Mouse (Mus musculus) ZHBTc4 (cell line): ENCODE measurements around the gene Cemip2.

Experiments used
- DNase-seq: peaks from one replicate; pipeline ENCODE4 v3.0.0-alpha.2; 2011; ENCODE audit warnings: low read depth, low spot score

The Cemip2 gene

DNA sequence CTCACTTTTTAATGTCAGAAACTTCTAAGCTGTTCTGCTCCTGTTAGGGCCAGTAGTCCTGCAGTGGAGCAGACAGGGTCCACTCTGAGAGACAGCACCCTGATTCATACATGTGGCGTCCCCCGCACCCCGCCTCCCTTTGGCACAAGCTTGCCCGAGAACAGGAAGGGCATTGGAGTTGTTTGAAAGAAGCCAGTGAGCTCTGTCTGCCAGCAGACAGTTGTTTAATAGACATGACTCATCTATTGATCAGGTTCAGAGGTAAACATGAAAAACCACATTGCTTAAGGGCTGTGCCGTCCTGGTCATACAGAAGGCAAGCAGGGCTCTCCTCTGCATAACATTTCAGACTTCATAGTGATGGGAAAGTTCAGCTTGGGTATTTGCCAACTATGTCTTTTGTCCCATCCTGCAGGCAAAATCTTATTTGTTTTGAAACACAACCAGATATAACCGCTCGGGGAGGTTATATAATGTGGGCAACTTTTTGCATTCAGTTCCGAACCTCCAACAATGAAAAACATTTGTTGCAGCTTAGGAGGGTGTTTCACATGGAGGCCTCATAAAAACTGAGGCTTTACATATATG, 36.4 kb downstream of the Cemip2 start:
- DNase-seq, result no peak

DNA sequence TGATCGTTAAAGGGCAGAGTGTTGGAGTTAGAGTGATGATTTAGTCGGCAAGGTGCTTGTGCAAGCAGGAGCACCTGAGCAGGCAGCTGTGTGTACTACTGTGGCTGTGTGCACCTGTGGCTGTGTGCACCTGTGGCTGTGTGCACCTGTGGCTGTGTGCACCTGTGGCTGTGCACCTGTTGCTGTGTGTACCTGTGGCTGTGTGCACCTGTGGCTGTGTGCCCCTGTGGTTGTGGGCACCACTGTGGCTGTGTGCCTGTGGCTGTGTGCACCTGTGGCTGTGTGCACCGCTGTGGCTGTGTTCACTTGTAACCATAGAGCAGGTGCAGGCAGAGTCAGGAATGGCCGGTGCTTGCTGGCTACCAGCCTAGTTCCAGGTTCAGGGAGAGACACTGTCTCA, 38.1 kb downstream of the Cemip2 start:
- no peak for DNase-seq

DNA sequence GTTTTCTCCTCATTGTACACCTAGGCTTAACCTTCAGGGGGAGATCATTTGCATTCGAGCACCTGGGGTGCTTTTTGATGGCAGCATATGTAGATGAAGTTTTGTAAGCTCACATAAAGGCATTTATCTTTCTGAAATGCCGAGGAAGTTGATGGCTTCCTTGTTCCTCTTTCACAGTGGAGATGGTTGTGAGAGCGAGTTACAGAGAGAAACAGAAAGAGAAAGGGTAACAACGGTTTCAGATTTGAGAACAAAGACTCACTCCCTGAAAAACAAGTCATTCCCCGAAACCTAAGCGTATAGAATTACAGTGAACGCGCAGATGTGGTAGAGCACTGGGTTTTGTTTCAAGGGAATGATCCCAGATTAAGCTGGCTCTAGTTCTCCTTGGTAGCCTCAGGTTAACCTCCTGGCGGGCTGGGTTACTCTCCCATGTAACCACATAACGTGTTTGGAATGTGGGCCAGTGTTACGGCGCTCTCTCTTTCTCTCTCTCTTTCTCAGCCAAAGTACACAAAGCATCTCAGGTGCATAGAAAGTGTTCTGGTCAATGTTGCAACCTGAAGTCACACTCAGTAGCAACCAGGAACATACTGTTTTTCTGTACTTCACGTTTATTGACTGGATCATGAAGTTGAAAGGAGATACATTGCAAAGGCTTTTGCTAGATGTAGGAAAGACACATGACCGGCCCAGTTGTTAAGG, 40.0 kb downstream of the Cemip2 start:
- peak; percentile 88 for DNase-seq

DNA sequence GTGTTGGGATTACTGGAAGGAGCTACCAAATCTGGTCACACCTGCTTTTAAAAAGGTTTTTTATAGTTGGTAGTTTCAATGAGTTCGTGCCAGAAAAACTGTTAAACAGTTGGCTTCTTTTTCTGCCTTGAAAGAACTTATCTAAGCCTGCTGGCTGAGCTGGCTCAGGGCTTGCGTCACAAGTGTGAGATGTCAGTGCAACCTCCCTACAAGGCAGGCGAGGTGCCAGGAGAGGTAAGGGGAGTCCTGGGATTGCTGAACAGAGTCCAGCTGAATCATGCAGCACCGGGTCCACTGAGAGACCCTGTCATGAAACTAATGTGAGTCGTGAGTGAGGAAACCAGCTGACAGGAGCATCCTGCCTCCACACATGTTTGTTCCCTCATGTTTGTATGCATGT, 41.4 kb downstream of the Cemip2 start:
- DNase-seq, result no peak

DNA sequence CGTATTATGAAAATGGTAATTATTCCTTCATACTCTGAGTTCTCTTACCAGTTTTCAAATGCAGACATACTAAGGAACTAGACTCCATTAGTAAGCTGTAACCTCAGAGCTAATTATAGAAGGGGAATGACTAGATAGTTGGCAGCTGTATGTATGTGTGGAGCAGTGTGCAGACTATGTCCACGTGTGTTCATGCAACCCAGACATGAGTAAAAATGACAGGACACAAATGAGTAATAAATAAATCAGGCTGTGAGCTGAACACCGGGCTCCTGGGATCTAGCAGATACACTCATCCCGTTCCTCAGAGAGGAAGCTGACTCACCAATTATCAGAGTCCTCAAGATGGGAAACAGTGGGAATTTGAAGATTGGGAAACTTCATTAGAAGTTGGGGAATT, 42.0 kb downstream of the Cemip2 start:
- DNase-seq, result no peak

DNA sequence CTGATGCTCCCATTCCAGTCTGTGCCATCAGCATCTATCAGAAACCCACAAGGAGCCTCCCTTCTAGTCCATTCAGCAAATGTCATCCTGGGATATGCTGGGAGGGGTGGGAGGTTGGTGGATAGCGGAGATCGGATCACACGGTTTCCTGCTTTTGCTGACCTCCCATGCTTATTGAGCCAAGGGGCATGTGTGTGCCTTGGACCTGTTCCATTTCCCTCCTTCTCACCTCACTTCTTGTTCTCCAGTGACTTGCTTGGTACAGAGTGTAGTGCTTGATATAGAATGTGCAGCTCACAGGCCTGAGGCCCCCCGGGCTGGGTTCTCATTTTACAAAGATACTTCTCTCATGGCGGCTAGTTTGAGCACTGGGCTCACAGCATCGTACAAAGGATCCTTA, 43.7 kb downstream of the Cemip2 start:
- DNase-seq, result no peak

DNA sequence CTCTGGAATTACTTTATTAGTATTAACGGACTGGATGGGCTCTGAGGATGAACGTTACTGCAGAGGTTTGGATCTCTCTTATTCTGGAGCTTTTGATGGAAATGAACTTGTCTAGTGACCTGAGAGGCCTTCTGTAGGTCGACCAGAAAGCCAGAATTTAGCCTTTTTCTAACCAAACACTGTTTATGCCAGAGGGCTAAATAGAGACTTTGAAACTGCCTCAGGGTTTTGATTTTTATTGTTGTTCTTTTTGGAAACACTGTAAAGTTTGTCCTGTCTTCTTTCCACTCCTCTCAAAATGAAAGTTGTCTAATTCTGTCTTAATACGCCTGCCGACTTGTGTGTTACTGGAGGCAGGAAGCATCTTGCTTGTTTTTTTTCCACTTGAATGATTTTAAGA, 46.0 kb downstream of the Cemip2 start:
- no peak for DNase-seq

DNA sequence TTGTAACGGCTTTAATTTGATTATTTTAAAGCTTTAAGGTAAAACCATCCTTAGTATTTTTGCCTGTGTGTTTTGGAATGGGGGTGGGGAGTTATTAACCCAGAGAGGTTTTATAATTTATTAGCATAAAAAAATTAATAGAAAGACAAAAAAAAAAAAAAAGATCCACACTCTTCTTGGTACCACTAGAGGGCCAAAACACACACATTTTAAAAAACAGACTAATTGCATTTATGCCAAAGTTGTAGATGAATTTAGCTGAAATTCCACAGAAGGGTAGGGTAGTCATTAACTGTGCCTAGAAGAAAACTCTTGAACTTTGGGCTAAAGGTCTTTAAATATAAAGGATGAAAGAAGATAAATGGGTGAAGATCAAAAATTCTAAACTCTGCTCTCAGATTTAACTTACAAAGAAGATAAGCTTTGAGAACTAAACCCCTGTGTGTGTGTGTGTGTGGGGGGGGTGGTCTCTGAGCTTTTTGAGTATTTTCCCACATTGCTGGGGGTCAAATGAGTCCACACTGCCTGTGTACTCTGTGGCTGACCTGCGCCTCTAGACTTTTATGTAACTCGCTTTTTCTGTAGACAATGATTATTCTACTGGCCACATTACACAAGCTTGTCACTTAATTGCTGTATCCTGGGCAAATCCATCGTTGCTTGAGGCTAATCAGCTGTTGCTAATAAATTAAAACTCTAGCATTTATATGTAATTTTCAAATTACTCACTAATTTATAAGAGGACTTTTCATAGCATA, 47.2 kb downstream of the Cemip2 start:
- DNase-seq, result no peak

DNA sequence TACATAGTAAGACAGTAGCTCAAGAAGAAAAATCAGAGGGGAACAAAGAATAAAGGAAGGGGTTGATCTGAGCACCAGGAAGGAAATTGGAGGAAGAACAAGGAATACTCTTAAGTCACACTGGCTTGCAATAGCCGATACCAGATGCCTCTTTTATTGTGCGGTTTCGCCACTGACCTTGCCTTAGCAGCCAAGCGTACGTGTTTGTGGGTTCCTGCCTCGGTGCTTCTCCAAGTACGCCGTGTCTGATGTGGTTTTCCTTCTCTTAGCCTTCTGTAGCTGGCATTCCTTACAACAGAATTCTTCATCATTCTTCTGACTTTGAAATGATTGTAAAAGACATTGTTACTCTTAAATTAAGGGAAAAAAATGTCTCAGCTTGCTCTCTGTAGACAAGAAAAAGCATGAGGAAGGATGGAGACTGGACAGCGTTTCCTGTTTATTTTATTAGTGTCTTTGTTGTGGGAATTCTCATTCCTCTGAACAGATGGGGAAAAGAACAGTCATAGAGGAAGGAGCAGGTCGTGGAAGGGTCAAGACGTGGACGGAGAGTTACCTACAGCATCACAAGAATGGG, 55.4 kb downstream of the Cemip2 start:
- no peak for DNase-seq

DNA sequence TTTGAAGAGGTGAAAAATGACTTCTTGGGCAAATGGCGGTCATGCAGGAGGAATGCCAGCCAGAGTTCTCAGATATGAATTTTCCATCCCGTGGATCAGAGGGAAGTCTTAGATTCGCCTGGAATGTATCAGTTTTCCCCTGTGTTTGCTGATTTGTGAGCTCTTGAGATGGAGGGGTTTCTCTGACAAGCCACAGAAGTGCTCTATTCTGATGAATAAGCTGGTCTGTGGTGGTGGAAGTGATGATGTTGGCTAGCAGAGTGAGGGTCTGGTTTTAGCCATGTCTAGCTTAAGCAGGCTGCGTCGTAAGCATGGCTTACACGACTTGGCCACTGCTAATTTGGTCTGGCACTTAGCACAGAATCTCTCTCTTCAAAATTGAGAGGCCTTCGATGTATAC, 56.8 kb downstream of the Cemip2 start:
- DNase-seq, result no peak

DNA sequence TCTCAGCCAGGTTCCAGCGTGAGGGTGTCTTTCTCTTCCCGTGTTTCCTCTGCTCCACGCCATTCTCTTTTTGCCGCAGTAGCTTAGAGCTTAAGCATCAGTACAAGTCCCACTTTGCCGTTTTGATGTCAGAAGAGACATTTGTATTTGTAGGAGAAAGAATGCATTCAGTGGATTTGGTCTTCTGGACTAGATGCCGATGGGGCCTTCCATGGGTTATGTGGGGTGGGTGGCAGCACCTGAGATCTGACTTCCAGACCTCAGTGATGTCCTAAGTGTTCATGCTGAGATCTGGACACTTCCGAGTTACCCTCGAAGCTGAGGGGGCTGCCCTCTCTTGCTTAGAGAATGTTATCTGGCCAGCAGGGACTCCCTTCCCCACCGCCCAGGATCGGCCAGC, 72.6 kb downstream of the Cemip2 start:
- DNase-seq, result no peak

DNA sequence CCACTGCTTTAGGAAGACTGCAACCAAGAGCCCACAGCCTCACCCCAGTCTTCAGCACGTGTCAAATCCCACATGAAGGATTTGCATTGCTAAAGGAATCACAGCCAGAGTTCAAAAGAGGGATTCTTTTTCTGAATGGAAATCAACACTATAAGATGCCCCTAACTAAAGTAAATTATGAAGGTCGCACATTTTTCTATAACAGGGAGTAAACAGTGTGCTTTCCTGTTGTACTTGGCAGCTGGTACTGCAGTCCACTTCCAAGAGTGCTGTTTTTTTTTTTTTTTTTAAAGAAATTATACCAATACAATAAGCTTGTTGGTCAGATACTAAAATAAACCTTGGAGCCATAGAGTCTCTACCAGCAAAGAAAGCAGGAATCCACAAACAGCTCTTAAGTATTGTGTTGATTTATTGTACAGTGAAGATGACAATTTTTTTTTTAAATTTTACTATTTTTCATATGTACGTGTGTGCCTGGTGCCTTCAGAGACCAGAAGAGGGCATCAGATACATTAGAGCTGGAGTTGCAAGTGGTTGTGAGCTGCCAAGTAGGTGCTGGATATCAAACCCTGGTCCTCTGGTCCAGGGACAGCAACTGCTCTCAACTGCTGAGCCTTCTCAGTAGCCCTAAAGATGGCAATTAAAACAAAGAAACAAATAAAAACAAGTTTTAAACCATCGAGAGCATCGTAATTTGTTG, 76.5 kb downstream of the Cemip2 start:
- no peak for DNase-seq

DNA sequence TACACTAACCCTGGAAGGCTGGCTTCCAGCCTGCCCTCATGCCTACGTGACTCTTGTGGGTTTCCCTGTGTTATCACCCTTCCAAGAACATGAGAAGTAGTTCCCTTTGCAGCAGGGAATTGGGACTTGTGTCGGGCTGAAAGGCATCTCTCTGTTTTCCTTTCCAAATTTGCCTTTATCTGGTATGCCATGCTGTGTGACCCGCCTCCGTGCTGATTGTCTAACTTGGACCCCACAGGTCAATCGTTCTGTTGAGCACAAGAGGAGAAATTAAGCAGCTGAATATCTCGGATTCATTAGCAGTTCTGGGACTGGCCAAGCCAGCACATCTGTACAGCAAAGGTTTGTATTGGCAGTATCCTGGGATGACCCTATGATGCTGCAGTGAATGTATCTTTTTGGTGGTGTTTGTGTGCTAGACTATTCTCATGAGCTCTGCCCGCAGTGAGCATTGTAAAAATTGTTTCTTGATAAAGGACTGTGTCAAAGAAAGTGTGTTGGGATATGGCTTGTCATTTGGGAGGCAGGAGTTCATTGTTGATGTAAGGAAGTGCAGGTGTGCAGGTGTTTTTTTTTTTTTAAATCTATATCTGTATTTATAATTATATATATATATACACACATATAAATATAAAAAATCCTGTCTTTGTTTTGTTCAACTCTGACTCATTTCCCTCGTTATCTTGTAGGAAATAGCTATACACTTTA, 77.4 kb downstream of the Cemip2 start:
- no peak for DNase-seq

DNA sequence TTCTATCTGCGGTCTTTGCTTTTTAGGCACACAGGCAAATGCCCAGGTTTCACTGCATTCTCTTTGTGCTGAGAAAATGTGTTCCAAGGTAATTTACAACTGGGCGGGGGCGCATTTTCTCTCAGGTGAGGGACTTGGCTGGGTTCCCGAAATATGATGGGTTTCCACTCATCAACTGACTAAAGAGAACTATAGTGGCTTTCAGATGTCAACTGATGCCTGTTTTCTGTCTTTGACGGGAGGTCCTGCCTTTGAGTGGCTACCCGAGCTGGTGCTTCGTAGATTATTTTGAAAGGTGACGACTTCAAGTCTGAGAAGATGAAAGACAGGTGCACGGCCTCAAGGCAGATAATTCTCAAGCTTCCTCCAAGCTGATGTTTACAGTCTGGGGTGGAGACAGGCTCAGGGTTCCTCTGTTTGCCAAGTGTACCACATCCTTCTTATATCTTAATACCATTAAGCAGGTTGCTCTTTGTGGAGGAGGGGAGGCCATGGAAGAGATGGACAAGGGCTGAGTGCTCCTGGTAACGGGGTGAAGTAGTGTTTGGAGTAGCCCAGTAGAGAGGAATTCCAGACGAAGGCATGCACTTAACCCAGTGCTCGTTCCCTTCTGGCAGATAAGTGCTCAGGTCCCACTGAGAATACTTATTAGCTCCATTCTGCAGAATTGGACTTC, 80.8 kb downstream of the Cemip2 start:
- no peak for DNase-seq

DNA sequence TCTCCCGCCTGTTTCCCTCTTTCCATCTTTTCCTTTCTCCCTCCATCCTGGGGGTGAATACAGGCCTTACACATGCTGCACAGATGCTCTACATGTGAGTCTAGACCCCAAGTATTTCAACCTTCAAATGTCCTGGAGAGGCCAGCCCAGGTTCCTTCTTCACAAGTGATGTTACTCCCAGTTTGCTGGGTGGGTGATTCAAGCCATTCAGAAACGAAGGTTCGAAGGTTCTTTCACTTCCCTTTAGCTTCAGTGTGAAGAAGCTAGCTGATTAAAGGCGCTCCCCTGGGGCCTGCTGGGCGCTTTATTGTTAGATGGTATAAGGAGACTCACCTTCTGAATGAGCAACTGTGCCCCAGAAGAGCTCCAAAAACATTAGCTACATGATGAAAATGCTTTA, 82.0 kb downstream of the Cemip2 start:
- no peak for DNase-seq

DNA sequence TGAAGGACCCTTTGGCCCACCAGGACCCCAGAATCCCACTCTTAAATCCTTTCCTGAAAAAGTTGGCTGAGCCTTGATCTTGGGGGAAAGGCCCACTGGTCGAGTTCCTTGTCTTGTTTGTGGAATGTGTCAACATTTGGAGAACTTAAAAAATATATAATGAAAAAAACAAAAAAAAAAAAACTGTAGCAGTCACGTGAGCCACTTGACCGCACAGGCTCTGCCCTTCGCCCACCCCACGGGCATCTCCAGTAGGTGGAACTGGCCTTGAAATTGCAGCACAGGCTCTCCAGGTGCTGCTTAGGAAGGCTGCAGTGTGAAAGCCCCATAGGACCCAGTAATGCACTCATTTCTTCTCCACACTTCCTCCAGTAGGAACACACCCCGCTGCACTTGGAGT, 82.8 kb downstream of the Cemip2 start:
- DNase-seq, result no peak

DNA sequence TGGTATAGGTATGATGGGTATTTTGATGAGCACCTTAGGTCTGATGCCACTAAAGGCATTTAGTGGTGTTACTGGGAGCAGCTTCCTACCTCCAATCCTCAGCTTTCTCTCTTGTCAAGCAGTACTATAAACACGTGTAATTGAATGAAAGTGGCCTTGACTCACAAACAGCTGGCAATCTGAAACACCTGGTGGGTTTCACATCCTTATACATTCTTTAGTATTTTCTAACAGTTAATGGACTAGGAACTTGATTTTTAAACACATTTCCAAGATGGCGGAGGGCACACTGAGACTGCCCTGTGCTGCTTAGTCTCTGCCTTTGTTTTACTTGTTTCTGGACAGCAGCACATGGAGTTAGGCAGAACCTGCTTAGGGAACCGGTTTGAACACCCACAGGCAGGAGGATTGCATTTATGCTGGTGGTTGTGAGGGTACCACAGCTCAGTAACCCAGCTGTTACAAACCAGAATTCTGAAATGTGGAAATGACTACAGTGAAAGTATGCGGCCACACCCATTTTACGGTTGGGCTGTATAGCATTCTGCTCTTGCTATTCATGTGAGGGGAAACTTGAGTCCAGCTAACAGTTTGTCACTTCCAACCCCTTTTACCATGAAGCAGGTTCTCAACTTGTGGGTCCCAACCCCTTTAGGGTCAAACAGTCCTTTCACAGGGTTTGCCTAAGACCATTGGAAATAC, 84.3 kb downstream of the Cemip2 start:
- DNase-seq, result peak; percentile 22

DNA sequence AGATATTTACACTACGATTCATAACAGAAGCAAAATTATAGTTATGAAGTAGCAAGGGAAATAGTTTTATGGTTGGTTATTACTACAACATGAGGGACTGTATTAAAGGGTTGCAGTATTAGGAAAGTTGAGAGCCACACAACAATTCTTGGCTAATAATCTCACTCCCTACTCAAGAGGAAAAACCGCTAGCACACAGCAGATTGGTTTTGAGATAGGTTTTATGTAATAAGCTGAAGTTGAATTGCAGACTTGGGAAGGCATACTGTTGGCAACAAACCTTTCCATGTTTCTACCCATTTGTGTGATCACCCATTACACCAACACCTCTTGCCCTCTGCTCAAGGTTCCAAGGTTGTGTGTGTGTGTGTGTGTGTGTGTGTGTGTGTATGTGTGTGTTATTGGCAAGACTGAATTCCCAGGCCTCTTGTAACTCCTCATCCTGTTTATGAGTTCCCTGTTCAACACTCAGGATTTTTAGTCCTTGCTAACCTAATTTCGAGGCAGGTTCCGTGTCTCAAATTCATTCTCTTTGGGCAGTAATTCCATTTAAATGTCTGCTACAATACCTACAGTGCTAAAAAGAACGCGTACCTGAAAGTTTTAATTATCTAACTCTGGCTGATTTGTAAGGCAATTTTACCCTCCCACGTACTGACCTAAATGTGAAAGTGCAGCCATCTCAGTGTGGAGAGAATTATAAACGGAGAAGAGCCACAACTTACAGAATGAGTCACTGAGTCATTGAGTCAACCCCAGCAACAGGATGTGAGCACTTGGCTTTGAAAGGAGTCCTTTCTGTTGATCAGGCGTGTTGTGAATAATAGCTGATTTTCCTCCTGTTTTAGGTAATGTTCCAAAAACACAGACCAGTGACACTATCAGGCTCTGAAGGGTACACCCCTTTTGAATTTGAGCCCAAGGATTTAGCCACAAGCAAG, 85.1 kb downstream of the Cemip2 start:
- DNase-seq, result no peak
